Mouse (Mus musculus): ENCODE results near the gene Nrg4. TPM values are rescaled to one million over a fixed set of nuclear protein-coding genes. Genes with fewer than 3 reads are reported as not detected.
"Not testable (repeated sequence)": the region's sequence is repeated elsewhere in the genome, so short reads cannot be mapped to it uniquely, and the experiment has no call there.

The Nrg4 gene
- polyA plus RNA-seq, 1 experiment from 2014 or later, result 1.1 TPM

DNA sequence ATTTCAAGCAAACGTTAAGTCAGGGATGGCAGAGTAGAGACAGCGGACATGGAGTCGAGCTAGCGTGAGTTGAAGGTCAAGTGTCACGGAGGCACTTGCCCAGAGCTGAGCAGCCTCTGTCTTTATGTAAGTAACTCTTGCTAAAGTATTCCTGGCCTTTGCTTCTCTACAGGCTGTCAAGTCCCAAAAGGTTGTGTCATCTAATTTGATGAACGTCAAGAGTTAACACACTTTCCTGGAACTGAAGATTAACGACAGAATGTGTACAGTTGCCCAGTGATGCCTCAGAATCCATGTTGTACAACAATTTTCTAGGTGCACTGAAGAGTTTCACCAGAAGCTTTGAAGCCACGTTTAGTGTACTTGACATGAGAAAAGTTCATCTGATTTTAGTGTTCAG, 80.2 kb downstream of the Nrg4 start:
- Histone ChIP-seq H3K9ac (no peak overlapping the region), H3K36me3 (no peaks in the 10 kb centered on the region), H3K9me3 (no peaks in the 10 kb centered on the region), H3K4me3 (replicated peaks) (no peak overlapping the region), H3K27ac (no peak overlapping the region), H3K4me1 (no peaks in the 10 kb centered on the region), H3K27me3 (replicated peaks) (no peaks in the 10 kb centered on the region), H3K4me2 (no peak overlapping the region)
- 47% methylated on average over 8 of the region's 8 CpGs for WGBS
- no peak for ATAC-seq (ENCODE audit: insufficient read depth, low FRiP score, low read depth)

DNA sequence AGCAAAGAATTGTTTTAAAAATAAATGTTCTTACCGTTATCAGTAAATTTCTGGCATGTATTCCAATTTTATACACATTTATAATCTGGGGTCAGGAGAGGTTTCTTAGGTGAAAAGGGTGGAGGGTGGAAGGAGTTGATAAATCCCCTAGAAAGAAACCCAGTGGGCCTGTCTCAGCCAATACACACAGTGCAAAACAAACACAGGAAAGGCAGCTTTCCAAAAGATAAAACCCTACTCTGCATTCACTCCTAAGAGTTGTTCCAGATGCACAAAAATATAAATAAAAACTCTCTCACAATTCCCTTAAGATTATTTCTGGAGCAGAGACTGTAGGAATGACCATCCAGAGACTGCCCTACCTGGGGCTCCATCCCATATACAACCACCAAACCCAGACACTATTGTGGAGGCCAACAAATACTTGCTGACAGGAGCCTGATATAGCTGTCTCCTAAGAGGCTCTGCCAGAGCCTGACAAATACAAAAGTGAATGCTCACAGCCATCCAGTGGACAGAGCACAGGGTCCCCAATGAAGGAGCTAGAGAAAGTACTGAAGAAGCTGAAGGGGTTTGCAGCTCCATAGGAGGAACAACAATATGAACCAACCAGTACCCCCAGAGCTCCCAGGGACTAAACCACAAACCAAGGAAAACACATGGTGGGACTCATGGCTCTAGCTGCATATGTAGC, 81.4 kb downstream of the Nrg4 start:
- H3K9ac ChIP-seq; H3K4me2 ChIP-seq; H3K4me1 ChIP-seq; H3K4me3 ChIP-seq (replicated peaks); H3K36me3 ChIP-seq; H3K27me3 ChIP-seq (replicated peaks); H3K27ac ChIP-seq; ATAC-seq (ENCODE audit: insufficient read depth, low FRiP score, low read depth); H3K9me3 ChIP-seq: not testable (repeated sequence)
- WGBS, result 80% methylated on average over 1 of the region's 1 CpGs

DNA sequence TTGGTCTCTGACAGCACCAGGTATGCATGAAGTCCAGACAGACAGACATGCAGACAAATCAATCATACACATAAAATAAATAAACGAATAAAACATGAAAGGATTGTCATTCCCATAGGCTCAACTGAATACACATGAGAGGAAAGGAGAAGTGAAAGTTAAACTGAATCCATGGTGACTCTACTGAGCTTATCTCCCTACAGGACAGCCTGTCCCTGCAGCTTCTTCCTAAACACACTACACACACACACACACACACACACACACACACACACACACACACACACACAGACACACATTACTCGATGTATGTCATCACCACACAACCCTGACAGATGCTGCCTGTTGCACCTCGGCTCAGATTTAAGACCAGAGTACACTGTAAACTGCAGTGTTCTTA, 82.6 kb downstream of the Nrg4 start:
- WGBS, result 74% methylated on average over 3 of the region's 3 CpGs

DNA sequence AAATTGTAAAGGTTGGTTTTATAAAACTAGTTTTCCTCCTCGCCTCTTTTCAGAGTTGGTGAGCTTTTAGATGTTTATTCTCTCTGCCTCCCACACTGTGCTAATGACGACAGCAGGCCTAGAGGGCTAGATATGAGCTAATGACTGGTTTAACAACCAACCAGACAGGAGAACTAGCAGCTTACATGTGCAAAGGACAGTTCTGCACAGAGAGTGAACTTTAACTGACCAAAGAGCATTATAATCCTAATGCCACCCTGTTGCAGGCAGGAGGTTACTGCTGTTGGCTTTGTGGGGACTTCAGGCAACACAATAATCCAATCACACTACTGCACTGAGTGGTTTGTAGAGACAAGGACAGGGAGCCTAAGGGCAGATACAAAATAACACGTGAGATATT, 83.4 kb downstream of the Nrg4 start:
- no peak overlapping the region for H3K4me3 ChIP-seq (replicated peaks)
- ATAC-seq (ENCODE audit: insufficient read depth, low FRiP score, low read depth), result no peak
- WGBS, result 73% methylated on average over 3 of the region's 3 CpGs

More for the DNA sequence above, 82.6 kb downstream of the Nrg4 start:
- Histone ChIP-seq H3K9ac (no peak overlapping the region), H3K4me3 (replicated peaks) (no peak overlapping the region), H3K4me1 (no peaks in the 10 kb centered on the region), H3K4me2 (no peak overlapping the region), H3K27me3 (replicated peaks) (no peaks in the 10 kb centered on the region), H3K9me3 (no peaks in the 10 kb centered on the region), H3K36me3 (no peaks in the 10 kb centered on the region), H3K27ac (no peak overlapping the region)
- ATAC-seq (ENCODE audit: insufficient read depth, low FRiP score, low read depth), result no peak

DNA sequence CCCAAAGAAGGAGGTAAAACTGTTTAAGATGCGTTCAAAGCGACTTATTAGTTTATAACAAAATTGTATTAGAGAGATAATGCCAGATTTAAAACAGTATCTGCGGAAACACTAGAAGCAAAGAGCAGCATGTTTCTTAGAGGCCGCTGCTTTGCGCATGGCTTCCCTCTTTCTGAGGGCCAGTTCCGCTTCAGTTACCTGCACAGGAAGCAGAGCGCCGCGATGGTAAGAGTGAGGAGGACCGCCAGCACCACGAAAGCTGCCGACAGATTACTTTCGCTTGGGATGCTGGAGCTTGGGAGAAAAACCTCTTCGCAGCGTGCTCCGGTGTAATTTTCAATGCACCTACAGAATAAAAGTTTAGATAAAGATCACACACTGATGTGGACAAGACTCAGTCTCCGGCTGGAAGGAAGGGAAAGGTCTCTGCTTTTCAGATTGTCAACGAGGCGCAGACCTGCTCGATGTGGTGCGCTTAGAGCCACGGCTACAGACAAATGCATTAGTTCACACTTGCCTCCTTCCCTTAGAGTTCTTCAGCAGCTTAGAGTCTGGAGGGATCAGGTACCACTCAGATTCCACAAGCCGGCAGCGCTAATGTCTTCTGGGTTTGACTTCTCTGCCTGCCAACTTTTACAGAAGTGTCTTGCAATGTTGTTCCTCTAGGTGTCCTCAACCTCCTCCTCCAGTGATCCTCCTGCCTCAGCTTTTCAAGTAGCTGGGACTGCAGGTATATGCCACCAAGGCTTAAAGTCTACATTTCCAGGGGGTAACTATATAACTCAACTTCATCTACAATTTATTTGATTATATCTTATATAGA, 84.6 kb downstream of the Nrg4 start:
- Histone ChIP-seq H3K4me3 (replicated peaks) (peak overlapping the region; percentile 25), H3K27ac (no peak overlapping the region), H3K9ac (no peak overlapping the region), H3K27me3 (replicated peaks) (no peaks in the 10 kb centered on the region), H3K36me3 (no peaks in the 10 kb centered on the region), H3K4me2 (peak overlapping the region; percentile 43), H3K9me3 (no peaks in the 10 kb centered on the region), H3K4me1 (no peaks in the 10 kb centered on the region)
- WGBS, result 43% methylated on average over 24 of the region's 24 CpGs
- ATAC-seq (ENCODE audit: insufficient read depth, low FRiP score, low read depth), result no peak

More for the DNA sequence above, 83.4 kb downstream of the Nrg4 start:
- Histone ChIP-seq H3K9ac (no peak overlapping the region), H3K9me3 (no peaks in the 10 kb centered on the region), H3K27me3 (replicated peaks) (no peaks in the 10 kb centered on the region), H3K4me2 (no peak overlapping the region), H3K4me1 (no peaks in the 10 kb centered on the region), H3K36me3 (no peaks in the 10 kb centered on the region), H3K27ac (no peak overlapping the region)

DNA sequence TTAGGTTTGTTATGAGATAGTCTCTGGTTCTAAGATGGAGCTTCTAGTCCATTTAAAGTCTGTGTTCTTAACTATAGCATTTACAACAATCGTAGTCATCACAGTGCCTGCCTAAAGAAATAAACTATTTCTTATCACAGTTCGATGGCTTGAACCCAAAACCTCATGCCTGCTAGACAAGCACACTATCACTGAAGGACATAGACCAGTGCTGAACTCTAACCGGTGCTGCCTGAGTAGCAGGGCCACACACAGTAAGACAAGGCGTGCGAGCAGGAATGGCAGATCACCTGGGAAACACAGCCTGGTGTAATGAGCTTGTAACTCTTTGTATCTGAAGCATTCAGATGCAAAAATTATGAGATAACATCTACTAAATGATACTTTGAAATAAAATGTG, 85.8 kb downstream of the Nrg4 start:
- H3K9me3 ChIP-seq, result no peaks in the 10 kb centered on the region
- H3K36me3 ChIP-seq, result no peaks in the 10 kb centered on the region
- no peaks in the 10 kb centered on the region for H3K4me1 ChIP-seq
- H3K9ac ChIP-seq, result no peak overlapping the region
- no peak overlapping the region for H3K4me2 ChIP-seq
- no peak for ATAC-seq (ENCODE audit: insufficient read depth, low FRiP score, low read depth)
- no peaks in the 10 kb centered on the region for H3K27me3 ChIP-seq (replicated peaks)
- H3K4me3 ChIP-seq (replicated peaks), result no peak overlapping the region
- WGBS, result 82% methylated on average over 5 of the region's 5 CpGs
- no peak overlapping the region for H3K27ac ChIP-seq

DNA sequence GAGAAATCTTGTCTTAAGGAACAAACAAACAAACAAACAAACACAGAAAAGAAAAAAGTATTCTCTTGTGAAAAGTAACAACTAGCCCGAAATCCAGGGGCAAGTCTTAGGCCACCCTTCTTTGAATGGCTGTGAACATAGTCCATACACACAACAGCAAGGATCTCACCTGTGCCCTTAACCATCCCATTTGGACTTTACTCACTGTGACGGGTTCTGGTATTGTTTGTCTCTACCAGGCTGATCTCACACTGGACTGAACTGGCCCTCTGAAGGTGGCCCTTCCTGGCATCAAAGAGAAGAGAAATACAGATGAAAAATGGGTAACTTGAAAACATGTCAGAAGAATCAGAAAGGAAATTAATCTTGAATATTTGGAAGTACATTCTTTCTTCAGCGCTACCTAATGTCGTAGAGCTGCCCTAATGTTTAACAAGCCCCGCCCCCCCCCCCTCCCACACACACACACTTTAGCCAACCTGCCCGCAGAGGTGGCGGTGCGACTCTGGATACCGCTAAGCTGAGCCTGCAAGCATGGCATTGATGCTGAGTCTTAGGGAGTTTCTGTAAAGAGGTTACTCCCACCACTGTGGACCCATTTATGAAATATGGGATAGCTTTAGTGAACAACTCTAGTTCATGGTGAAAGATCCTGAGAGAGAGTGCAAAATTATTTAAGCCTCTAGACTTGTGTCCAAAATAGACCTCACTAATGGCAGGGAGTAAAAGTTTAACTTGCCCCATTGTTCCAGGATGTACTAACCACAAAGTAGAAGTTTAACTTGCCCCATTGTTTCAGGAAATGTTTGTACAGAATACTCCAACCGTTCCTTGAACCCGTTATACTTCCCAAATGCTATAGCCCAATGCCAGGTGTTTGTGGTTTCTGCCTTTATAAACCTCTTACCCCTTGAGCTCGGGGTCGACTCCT, 90.1 kb downstream of the Nrg4 start:
- Histone ChIP-seq H3K9ac (no peak overlapping the region), H3K4me2 (no peak overlapping the region), H3K4me3 (replicated peaks) (no peak overlapping the region), H3K27ac (no peak overlapping the region), H3K27me3 (replicated peaks) (no peaks in the 10 kb centered on the region), H3K36me3 (no peaks in the 10 kb centered on the region), H3K9me3 (no peaks in the 10 kb centered on the region), H3K4me1 (no peaks in the 10 kb centered on the region)
- WGBS, result 61% methylated on average over 13 of the region's 13 CpGs
- ATAC-seq (ENCODE audit: insufficient read depth, low FRiP score, low read depth), result no peak

DNA sequence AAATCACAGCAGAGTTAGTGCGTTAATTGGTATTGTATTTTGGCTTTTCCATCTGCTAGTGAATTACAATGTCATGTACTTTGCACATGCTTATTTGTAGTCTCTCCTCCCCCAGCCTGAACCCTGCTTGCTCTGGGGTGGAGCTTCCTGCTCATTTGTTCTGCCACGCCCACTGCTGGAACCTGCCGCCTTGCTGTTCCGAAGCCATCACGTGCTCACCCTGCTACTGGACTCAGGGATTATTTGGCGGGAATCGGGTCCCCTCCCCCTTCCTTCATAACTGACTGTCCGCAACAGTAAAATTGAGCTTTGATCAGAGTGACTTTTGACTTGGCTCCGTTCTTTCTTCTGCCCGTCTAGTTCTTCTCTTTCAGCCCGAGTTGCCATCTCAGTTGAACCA, 93.6 kb downstream of the Nrg4 start:
- not testable (repeated sequence) for H3K9ac ChIP-seq; H3K4me3 ChIP-seq (replicated peaks); H3K4me2 ChIP-seq; ATAC-seq (ENCODE audit: insufficient read depth, low FRiP score, low read depth); H3K9me3 ChIP-seq; H3K4me1 ChIP-seq; H3K27me3 ChIP-seq (replicated peaks); H3K27ac ChIP-seq; H3K36me3 ChIP-seq
- WGBS, result 54% methylated on average over 11 of the region's 11 CpGs

DNA sequence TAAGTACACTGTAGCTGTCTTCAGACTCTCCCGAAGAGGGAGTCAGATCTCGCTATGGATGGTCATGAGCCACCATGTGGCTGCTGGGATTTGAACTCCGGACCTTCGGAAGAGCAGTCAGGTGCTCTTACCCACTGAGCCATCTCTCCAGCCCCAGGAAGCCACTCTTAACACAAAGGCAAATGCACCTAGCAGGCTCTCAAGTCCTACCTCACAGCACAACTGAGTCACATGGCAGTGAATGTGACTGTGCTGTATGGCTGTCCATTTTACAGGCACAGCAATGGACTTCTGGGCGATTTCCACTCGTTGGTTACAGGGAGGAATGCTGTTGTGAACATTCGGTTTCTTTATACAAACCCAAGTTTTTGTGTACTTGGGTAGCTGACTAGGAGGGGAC, 94.1 kb downstream of the Nrg4 start:
- Histone ChIP-seq H3K36me3 (no peaks in the 10 kb centered on the region), H3K27ac (no peak overlapping the region), H3K4me3 (replicated peaks) (no peak overlapping the region), H3K4me1 (no peaks in the 10 kb centered on the region), H3K9me3 (no peaks in the 10 kb centered on the region), H3K27me3 (replicated peaks) (no peaks in the 10 kb centered on the region), H3K9ac (no peak overlapping the region), H3K4me2 (no peak overlapping the region)
- WGBS, result 82% methylated on average over 7 of the region's 7 CpGs
- no peak for ATAC-seq (ENCODE audit: insufficient read depth, low FRiP score, low read depth)

DNA sequence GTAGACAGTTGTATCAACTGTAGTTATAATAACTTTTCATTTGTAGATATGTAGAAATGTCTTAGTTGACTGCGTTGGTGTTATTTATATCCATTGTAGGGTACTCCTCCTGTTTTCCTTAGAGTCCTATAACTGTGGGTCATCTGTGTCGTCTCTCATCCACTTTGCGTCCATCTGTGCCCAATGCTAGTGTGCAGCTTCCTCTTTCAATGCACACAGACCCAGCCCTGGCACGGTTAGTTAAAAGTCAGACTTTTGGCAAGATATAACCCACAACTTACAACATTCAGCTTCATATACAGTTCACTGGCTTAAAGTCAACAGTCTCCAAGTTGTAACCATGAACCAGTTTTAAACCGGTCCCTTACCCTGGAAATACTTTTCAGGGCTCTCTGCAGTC, 94.5 kb downstream of the Nrg4 start:
- H3K27me3 ChIP-seq (replicated peaks), result no peaks in the 10 kb centered on the region
- WGBS, result 89% methylated on average over 5 of the region's 5 CpGs
- no peaks in the 10 kb centered on the region for H3K9me3 ChIP-seq
- H3K4me1 ChIP-seq, result no peaks in the 10 kb centered on the region
- H3K4me2 ChIP-seq, result no peak overlapping the region
- no peak for ATAC-seq (ENCODE audit: insufficient read depth, low FRiP score, low read depth)
- no peak overlapping the region for H3K4me3 ChIP-seq (replicated peaks)
- H3K27ac ChIP-seq, result no peak overlapping the region
- H3K36me3 ChIP-seq, result no peaks in the 10 kb centered on the region
- no peak overlapping the region for H3K9ac ChIP-seq

DNA sequence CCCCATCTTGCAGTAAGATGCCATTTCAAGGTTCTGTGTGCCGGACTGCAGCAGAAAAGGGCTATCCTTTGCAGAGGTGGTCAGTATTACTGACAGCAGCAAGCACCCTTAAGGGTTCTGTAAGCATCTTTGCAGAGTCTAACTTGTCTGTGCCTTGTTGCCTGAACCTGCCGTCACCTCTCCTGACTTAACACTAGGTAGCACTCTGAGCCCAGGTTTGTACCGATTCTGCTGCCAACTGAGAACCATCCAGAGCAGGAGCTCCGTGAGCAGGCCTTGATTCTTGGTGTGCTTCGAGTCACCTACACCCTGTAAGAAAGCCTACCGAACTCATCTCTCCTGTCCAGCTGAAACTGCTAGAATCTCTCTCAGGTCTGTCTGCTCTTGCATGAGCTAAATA, 95.1 kb downstream of the Nrg4 start:
- H3K9ac ChIP-seq, result no peak overlapping the region
- no peaks in the 10 kb centered on the region for H3K27me3 ChIP-seq (replicated peaks)
- no peak overlapping the region for H3K4me3 ChIP-seq (replicated peaks)
- WGBS, result 58% methylated on average over 6 of the region's 6 CpGs
- no peak overlapping the region for H3K4me2 ChIP-seq
- H3K36me3 ChIP-seq, result no peaks in the 10 kb centered on the region
- no peak overlapping the region for H3K27ac ChIP-seq
- H3K9me3 ChIP-seq, result no peaks in the 10 kb centered on the region
- ATAC-seq (ENCODE audit: insufficient read depth, low FRiP score, low read depth), result no peak
- no peaks in the 10 kb centered on the region for H3K4me1 ChIP-seq

DNA sequence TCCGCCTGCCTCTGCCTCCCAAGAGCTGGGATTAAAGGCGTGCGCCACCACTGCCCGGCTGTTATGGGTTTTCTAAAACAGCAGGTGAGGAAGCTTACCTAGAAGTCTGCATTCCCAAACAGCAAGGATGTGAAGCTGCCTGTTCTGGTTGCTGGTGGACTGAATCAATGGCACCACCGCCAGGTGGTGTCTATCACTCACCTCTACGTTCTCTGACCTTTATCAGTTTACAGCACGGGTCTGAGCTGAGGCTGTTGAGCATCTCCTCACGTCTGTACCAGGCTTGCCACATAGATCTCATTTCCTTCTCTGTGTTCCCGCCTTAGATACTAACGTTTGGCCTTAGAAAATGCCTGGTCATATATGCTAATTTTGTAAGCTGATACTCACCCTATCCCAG, 97.6 kb downstream of the Nrg4 start:
- H3K4me1 ChIP-seq, result no peaks in the 10 kb centered on the region
- H3K27me3 ChIP-seq (replicated peaks), result no peaks in the 10 kb centered on the region
- H3K4me3 ChIP-seq (replicated peaks), result no peak overlapping the region
- no peak overlapping the region for H3K27ac ChIP-seq
- H3K9me3 ChIP-seq, result no peaks in the 10 kb centered on the region
- WGBS, result 50% methylated on average over 10 of the region's 10 CpGs
- H3K36me3 ChIP-seq, result 0 out of 2 replicates have a peak, but pooled peaks cover 4% of the 10 kb centered on the region
- H3K4me2 ChIP-seq, result no peak overlapping the region
- H3K9ac ChIP-seq, result no peak overlapping the region
- ATAC-seq (ENCODE audit: insufficient read depth, low FRiP score, low read depth), result no peak
